Mouse (Mus musculus) stomach, postnatal 0 days (tissue): ENCODE measurements at regions not wholly inside any gene's neighbourhood (a gene's known extent, or its start where the extent isn't known, plus 50 kb on each side); places are given as distances from the start of the nearest gene placed in this dataset.

Experiments
- ATAC-seq: fragments of 200-750 bp; cut with Nextera tagmentation; 2 replicates; pipeline ENCODE4 v1.8.0; 2017; ENCODE audit not compliant: low FRiP score, low TSS enrichment
- DNase-seq: peaks from one replicate; pipeline ENCODE4 v3.0.0-alpha.2; 2016; ENCODE audit warnings: low spot score
- H3K27ac ChIP-seq: fragments of 300-500 bp; sonication (generic); replicated peaks from 2 replicates; pipeline ENCODE4 v1.5.1; 2014; ENCODE audit warnings: mild to moderate bottlenecking, control low read depth
- H3K27me3 ChIP-seq: fragments of 300-500 bp; sonication (generic); 2 replicates; pipeline ENCODE4 v1.6.1; 2014; ENCODE audit warnings: low read length; ENCODE audit not compliant: control insufficient read depth, insufficient read depth
- H3K36me3 ChIP-seq: fragments of 300-500 bp; sonication (generic); 2 replicates; pipeline ENCODE4 v1.6.1; 2014; ENCODE audit warnings: low read length, mixed read lengths; ENCODE audit not compliant: control insufficient read depth, insufficient read depth
- H3K4me1 ChIP-seq: fragments of 300-500 bp; sonication (generic); replicated peaks from 2 replicates; pipeline ENCODE4 v1.6.1; 2014; ENCODE audit warnings: antibody characterized with exemption; ENCODE audit not compliant: control insufficient read depth, insufficient read depth
- H3K4me2 ChIP-seq: fragments of 300-500 bp; sonication (generic); replicated peaks from 2 replicates; pipeline ENCODE4 v1.6.1; 2014; ENCODE audit warnings: low read depth, mild to moderate bottlenecking, control low read depth, moderate library complexity
- H3K4me3 ChIP-seq: fragments of 300-500 bp; sonication (generic); 2 replicates; pipeline ENCODE4 v1.5.1; 2014; ENCODE audit warnings: low read depth, low read length, control low read depth
- H3K9ac ChIP-seq: fragments of 300-500 bp; sonication (generic); 2 replicates; pipeline ENCODE4 v1.6.1; 2014; ENCODE audit warnings: mild to moderate bottlenecking, low read length, control low read depth, mixed read lengths
- H3K9me3 ChIP-seq: fragments of 300-500 bp; sonication (generic); 2 replicates; pipeline ENCODE4 v1.6.1; 2016; ENCODE audit warnings: low read length; ENCODE audit not compliant: control insufficient read depth
- CTCF ChIP-seq: IDR thresholded peaks from 2 replicates; pipeline ENCODE4 v1.5.1; 2016; ENCODE audit warnings: antibody characterized with exemption, low read depth, mild to moderate bottlenecking, moderate library complexity
- EP300 ChIP-seq: optimal IDR thresholded peaks from 2 replicates; pipeline ENCODE3; 2016; ENCODE audit warnings: antibody characterized with exemption
- WGBS: fragments of 180-500 bp; shearing (Covaris S2); extraction: QIAGEN DNeasy Blood & Tissue Kit; methylation state at CpG from one replicate; pipeline ENCODE4 v1.1.7; 2014; 5-methylcytosine and 5-hydroxymethylcytosine counted together

GRCm38 (mm10) chr13:37290636-37291035, 54.4 kb upstream of the Ly86 start:
- no peaks in the 10 kb centered on the region for H3K36me3 ChIP-seq
- no peak for DNase-seq
- no peaks in the 10 kb centered on the region for H3K27me3 ChIP-seq
- no peak overlapping the region for H3K9ac ChIP-seq
- no peaks in the 10 kb centered on the region for H3K9me3 ChIP-seq
- H3K27ac ChIP-seq: no peak overlapping the region
- no peaks in the 10 kb centered on the region for H3K4me1 ChIP-seq
- 39% methylated on average over 2 of the region's 2 CpGs for WGBS
- TF ChIP-seq CTCF: no peak
- TF ChIP-seq EP300: no peak
- no peak for ATAC-seq
- no peak overlapping the region for H3K4me3 ChIP-seq
- H3K4me2 ChIP-seq: no peak overlapping the region

GRCm38 (mm10) chr13:37288993-37289392, 56.0 kb upstream of the Ly86 start:
- WGBS: 61% methylated on average over 1 of the region's 1 CpGs
- H3K9ac ChIP-seq: no peak overlapping the region
- no peak overlapping the region for H3K4me2 ChIP-seq
- no peak for DNase-seq
- H3K36me3 ChIP-seq: no peaks in the 10 kb centered on the region
- ATAC-seq: no peak
- no peaks in the 10 kb centered on the region for H3K4me1 ChIP-seq
- no peaks in the 10 kb centered on the region for H3K27me3 ChIP-seq
- H3K4me3 ChIP-seq: no peak overlapping the region
- TF ChIP-seq CTCF: no peak
- no peak for TF ChIP-seq EP300
- no peak overlapping the region for H3K27ac ChIP-seq
- H3K9me3 ChIP-seq: no peaks in the 10 kb centered on the region

GRCm38 (mm10) chr13:37282515-37282914, 62.5 kb upstream of the Ly86 start:
- no peak overlapping the region for H3K4me2 ChIP-seq
- H3K4me3 ChIP-seq: no peak overlapping the region
- H3K9me3 ChIP-seq: no peaks in the 10 kb centered on the region
- no peaks in the 10 kb centered on the region for H3K27me3 ChIP-seq
- TF ChIP-seq CTCF (no peak), EP300 (no peak)
- H3K36me3 ChIP-seq: no peaks in the 10 kb centered on the region
- no peak overlapping the region for H3K9ac ChIP-seq
- no peaks in the 10 kb centered on the region for H3K4me1 ChIP-seq
- no peak for DNase-seq
- H3K27ac ChIP-seq: no peak overlapping the region
- 82% methylated on average over 5 of the region's 5 CpGs for WGBS
- ATAC-seq: no peak

- H3K4me3 ChIP-seq: no peak overlapping the region
- WGBS: 89% methylated on average over 8 of the region's 8 CpGs
- no peaks in the 10 kb centered on the region for H3K4me1 ChIP-seq
- no peak overlapping the region for H3K27ac ChIP-seq
- DNase-seq: no peak
- TF ChIP-seq CTCF (peak; percentile 35), EP300 (no peak)
- H3K36me3 ChIP-seq: no peaks in the 10 kb centered on the region
- H3K9me3 ChIP-seq: no peaks in the 10 kb centered on the region
- no peak for ATAC-seq
- no peak overlapping the region for H3K4me2 ChIP-seq
- H3K27me3 ChIP-seq: no peaks in the 10 kb centered on the region
- H3K9ac ChIP-seq: no peak overlapping the region
These were observed 65.8 kb upstream of the Ly86 start for GRCm38 (mm10) chr13:37279078-37279789.

GRCm38 (mm10) chr13:37249581-37250461, 95.2 kb upstream of the Ly86 start:
- Histone ChIP-seq H3K4me2 (no peak overlapping the region), H3K27ac (no peak overlapping the region), H3K9ac (no peak overlapping the region), H3K36me3 (no peaks in the 10 kb centered on the region), H3K4me3 (no peak overlapping the region), H3K4me1 (no peaks in the 10 kb centered on the region), H3K27me3 (no peaks in the 10 kb centered on the region), H3K9me3 (no peaks in the 10 kb centered on the region)
- ATAC-seq (no peak), DNase-seq (no peak)
- 58% methylated on average over 14 of the region's 14 CpGs for WGBS
- no peak for TF ChIP-seq EP300
- no peak for TF ChIP-seq CTCF

- WGBS: 90% methylated on average over 1 of the region's 1 CpGs
- Histone ChIP-seq H3K4me3 (no peak overlapping the region), H3K4me2 (no peak overlapping the region)
These were observed 96.3 kb upstream of the Ly86 start for GRCm38 (mm10) chr13:37248741-37249140.

More at GRCm38 (mm10) chr13:37248741-37249140, 96.3 kb upstream of the Ly86 start:
- ATAC-seq: no peak
- H3K9ac ChIP-seq: no peak overlapping the region
- DNase-seq: no peak
- H3K27ac ChIP-seq: no peak overlapping the region
- H3K4me1 ChIP-seq: no peaks in the 10 kb centered on the region
- no peaks in the 10 kb centered on the region for H3K36me3 ChIP-seq
- H3K27me3 ChIP-seq: no peaks in the 10 kb centered on the region
- H3K9me3 ChIP-seq: no peaks in the 10 kb centered on the region
- no peak for TF ChIP-seq CTCF
- no peak for TF ChIP-seq EP300
